Mouse (Mus musculus) monocyte, adult 2 months (primary cell): ENCODE data around the gene Olfr116.

Experiments
- DNase-seq, 2 experiments: peaks; one replicate each; pipeline ENCODE4 v3.0.0; 2022; ENCODE audit warnings: low spot score in 2 of 2, low read depth in 1 of 2

Gene Olfr116

GRCm38 (mm10) chr17:37627009-37627408 is at the start of gene Olfr116, which contains the start of gene Olfr115:
Gene Olfr116 (minus strand): TSS chr17:37627199.
Gene Olfr115 (minus strand): TSS chr17:37627109.
- DNase-seq, result no peak

GRCm38 (mm10) chr17:37666688-37667087 is 39.7 kb upstream of the Olfr116 start, which contains the start of gene Olfr118:
Gene Olfr118 (plus strand): TSS chr17:37666988.
- DNase-seq, result no peak

- no peak for DNase-seq
Observed at GRCm38 (mm10) chr17:37663682-37664081, 36.7 kb upstream of the Olfr116 start, which contains the start of gene Olfr117. Gene Olfr117 (minus strand): TSS chr17:37663782.

GRCm38 (mm10) chr17:37592643-37593042 is 34.4 kb downstream of the Olfr116 start, which contains the start of gene Olfr114:
Gene Olfr114 (minus strand): TSS chr17:37592743.
- no peak for DNase-seq

- DNase-seq, result no peak
Observed at GRCm38 (mm10) chr17:37577563-37577962, 49.4 kb downstream of the Olfr116 start, which contains the start of gene Olfr113. Gene Olfr113 (minus strand): TSS chr17:37577663.
